Mouse (Mus musculus): Measurements from ENCODE around the gene Sprr2a2. TPM values are rescaled to one million over a fixed set of nuclear protein-coding genes. Genes with fewer than 3 reads are reported as not detected.

Gene Sprr2a2
- polyA plus RNA-seq, 1 experiment from 2014 or later = 2,249 TPM

Other genes with a start within 250 kb of the Sprr2a2 start
- 2.8 and 7.9 TPM in 2 replicates for gene Pglyrp3, start 201.3 kb upstream of the Sprr2a2 start, polyA plus RNA-seq (2015; fragmentation: Nextera tagmentation; extraction: Ambion mirVana)
- gene Lor, start 132.8 kb upstream of the Sprr2a2 start, polyA plus RNA-seq (2015; fragmentation: Nextera tagmentation; extraction: Ambion mirVana) = 3.1 and 4.6 TPM in 2 replicates
- not detected in 2 replicates for gene Prr9, start 92.0 kb upstream of the Sprr2a2 start, polyA plus RNA-seq (2015; fragmentation: Nextera tagmentation; extraction: Ambion mirVana)
- gene Lelp1, start 73.2 kb upstream of the Sprr2a2 start, polyA plus RNA-seq (2015; fragmentation: Nextera tagmentation; extraction: Ambion mirVana) = not detected in 2 replicates
- 33.7 and 51.7 TPM in 2 replicates for gene Sprr2a1, start 121 bp upstream of the Sprr2a2 start, polyA plus RNA-seq (2015; fragmentation: Nextera tagmentation; extraction: Ambion mirVana)
- gene Sprr2a3, start 69.5 kb downstream of the Sprr2a2 start, polyA plus RNA-seq (2015; fragmentation: Nextera tagmentation; extraction: Ambion mirVana) = 142 and 237 TPM in 2 replicates
- gene Sprr2b, start 100.7 kb downstream of the Sprr2a2 start, polyA plus RNA-seq (2015; fragmentation: Nextera tagmentation; extraction: Ambion mirVana) = not detected in 2 replicates
- gene Sprr2d, start 123.2 kb downstream of the Sprr2a2 start, polyA plus RNA-seq (2015; fragmentation: Nextera tagmentation; extraction: Ambion mirVana) = 2.1 and 3.2 TPM in 2 replicates
- not detected in 2 replicates for gene Sprr2e, start 136.2 kb downstream of the Sprr2a2 start, polyA plus RNA-seq (2015; fragmentation: Nextera tagmentation; extraction: Ambion mirVana)
- not detected in 2 replicates for gene Sprr2f, start 149.3 kb downstream of the Sprr2a2 start, polyA plus RNA-seq (2015; fragmentation: Nextera tagmentation; extraction: Ambion mirVana)
- 0.39 and 1.3 TPM in 2 replicates for gene Sprr2h, start 169.8 kb downstream of the Sprr2a2 start, polyA plus RNA-seq (2015; fragmentation: Nextera tagmentation; extraction: Ambion mirVana)
- 4.6 and 10.6 TPM in 2 replicates for gene Sprr2i, start 192.1 kb downstream of the Sprr2a2 start, polyA plus RNA-seq (2015; fragmentation: Nextera tagmentation; extraction: Ambion mirVana)
- gene Sprr2j-ps, start 202.2 kb downstream of the Sprr2a2 start, polyA plus RNA-seq (2015; fragmentation: Nextera tagmentation; extraction: Ambion mirVana) = 2.6 and 7.0 TPM in 2 replicates
- 8.0 and 17.2 TPM in 2 replicates for gene Gm9774, start 213.5 kb downstream of the Sprr2a2 start, polyA plus RNA-seq (2015; fragmentation: Nextera tagmentation; extraction: Ambion mirVana)
- 2.8 and 7.6 TPM in 2 replicates for gene Sprr2k, start 216.7 kb downstream of the Sprr2a2 start, polyA plus RNA-seq (2015; fragmentation: Nextera tagmentation; extraction: Ambion mirVana)
- 3.8 and 9.8 TPM in 2 replicates for gene Sprr1b, start 222.9 kb downstream of the Sprr2a2 start, polyA plus RNA-seq (2015; fragmentation: Nextera tagmentation; extraction: Ambion mirVana)
- gene Sprr3, start 242.8 kb downstream of the Sprr2a2 start, polyA plus RNA-seq (2015; fragmentation: Nextera tagmentation; extraction: Ambion mirVana) = 354 and 827 TPM in 2 replicates

Data from stomach, embryonic 16.5 days (tissue).